Mouse (Mus musculus): ENCODE measurements around the gene Celf5.
A peak's percentile ranks its signal among the peaks of the same experiment; 100 is the strongest.

The Celf5 gene

GRCm38 (mm10) chr10:81474461-81474860, 8.0 kb downstream of the Celf5 start:
- no peak for ATAC-seq (ENCODE audit: low TSS enrichment)

DNA sequence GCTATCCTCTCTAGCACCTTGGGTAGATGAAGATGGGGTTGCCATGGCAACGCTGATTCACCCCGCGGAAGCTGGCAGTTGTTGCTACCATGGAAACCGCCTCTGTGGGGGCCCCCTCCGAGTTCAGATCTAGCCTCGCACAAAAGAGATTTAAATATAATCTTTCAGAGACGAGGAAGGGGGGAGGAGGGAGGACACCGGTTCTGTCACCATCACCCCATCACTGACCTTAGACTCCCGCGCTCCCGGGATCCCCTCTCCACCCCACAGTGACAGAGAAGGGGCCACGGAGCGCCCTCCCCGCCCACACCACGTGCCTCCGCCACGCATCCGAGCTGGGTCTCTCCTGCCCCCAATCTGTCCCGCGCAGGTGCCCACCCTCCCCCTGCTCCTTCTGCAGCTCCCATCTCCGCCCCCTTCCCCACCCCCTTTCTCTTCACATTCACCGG, 9.5 kb downstream of the Celf5 start:
- ATAC-seq (ENCODE audit: low TSS enrichment): peak; percentile 44

- no peak for ATAC-seq (ENCODE audit: low TSS enrichment)
Observed at GRCm38 (mm10) chr10:81472403-81473002, 10.0 kb downstream of the Celf5 start.

- ATAC-seq (ENCODE audit: low TSS enrichment): peak; percentile 19; the same call in 1 of the 2 replicates
Observed at GRCm38 (mm10) chr10:81470454-81470853, 12.1 kb downstream of the Celf5 start.

DNA sequence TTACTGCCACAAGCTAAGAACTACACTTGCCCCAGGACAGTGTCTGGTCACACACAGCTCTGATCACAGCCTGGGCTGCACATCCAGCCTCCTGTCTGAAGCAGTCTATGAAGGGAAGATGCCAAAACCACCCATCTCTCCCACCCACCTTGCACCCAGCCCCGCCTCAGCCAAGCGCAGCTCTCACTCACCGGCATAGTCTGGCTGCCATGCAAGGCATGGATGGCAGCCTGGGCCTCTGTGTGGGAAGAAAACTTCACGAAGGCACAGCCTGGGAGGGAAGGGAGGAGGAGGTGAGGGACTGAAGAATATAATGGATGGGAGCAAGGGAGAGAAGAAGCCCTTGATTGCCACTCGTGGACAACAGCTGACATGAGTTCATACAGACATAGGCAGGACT, 13.3 kb downstream of the Celf5 start:
- ATAC-seq (ENCODE audit: low TSS enrichment): peak; percentile 62

DNA sequence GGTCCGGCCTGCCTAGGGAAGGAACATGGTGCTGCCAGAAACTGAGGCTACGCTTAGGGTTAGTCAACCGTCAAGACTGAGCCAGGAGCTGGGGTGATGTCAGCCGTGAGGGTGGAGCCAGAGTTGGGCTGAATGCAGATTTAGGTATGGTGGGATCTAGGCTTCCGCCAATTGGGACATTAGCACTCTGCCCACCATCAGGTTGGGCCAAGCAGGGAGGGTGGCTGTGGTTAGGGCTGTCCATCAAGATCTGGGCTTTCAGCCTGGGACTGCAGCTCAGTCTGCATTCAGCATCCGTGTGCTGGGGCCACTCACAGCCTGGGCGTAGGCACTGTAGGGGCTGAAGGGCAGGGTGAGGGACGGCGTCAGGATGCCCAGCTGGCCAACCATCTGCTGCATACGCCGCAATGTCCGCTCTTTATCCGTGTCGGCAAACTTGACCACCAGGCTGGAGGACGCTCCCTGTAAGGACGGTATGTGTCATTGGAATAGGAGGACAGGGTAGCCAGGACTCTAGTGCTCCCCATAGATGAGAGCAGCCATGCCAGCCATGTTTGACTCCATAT, 14.8 kb downstream of the Celf5 start:
- peak; percentile 9 for ATAC-seq (ENCODE audit: low TSS enrichment)

- no peak for ATAC-seq (ENCODE audit: low TSS enrichment)
Observed at GRCm38 (mm10) chr10:81466881-81467280, 15.6 kb downstream of the Celf5 start.

- no peak for ATAC-seq (ENCODE audit: low TSS enrichment)
Observed at GRCm38 (mm10) chr10:81466066-81466465, 16.4 kb downstream of the Celf5 start.

- no peak for ATAC-seq (ENCODE audit: low TSS enrichment)
Observed at GRCm38 (mm10) chr10:81465265-81465645, 17.3 kb downstream of the Celf5 start.

- ATAC-seq (ENCODE audit: low TSS enrichment): no peak
Observed at GRCm38 (mm10) chr10:81464405-81465264, 17.9 kb downstream of the Celf5 start.

- ATAC-seq (ENCODE audit: low TSS enrichment): no peak
Observed at GRCm38 (mm10) chr10:81463531-81463930, 19.0 kb downstream of the Celf5 start.

DNA sequence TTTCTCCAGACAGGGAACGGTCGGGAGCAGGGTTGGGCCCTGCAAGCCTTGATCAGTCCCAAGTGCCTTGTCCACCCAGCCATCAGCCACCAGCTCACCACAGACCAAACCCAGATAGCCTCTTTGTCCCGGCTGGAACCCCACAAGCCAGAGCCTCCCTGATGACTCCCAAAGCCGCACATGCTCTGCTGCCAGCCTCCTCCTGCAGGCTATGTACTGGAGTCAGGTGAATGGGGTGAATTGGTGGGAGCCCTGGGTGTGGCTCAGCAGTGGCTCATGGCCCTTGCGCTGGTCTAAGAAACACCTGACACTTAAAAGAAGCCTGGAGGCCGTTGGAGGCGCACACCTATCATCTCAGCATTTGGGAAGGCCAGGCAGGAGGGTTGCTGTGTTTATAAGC, 19.6 kb downstream of the Celf5 start:
- no peak for ATAC-seq (ENCODE audit: low TSS enrichment)

GRCm38 (mm10) chr10:81462415-81462804, 20.1 kb downstream of the Celf5 start:
- ATAC-seq (ENCODE audit: low TSS enrichment): no peak

DNA sequence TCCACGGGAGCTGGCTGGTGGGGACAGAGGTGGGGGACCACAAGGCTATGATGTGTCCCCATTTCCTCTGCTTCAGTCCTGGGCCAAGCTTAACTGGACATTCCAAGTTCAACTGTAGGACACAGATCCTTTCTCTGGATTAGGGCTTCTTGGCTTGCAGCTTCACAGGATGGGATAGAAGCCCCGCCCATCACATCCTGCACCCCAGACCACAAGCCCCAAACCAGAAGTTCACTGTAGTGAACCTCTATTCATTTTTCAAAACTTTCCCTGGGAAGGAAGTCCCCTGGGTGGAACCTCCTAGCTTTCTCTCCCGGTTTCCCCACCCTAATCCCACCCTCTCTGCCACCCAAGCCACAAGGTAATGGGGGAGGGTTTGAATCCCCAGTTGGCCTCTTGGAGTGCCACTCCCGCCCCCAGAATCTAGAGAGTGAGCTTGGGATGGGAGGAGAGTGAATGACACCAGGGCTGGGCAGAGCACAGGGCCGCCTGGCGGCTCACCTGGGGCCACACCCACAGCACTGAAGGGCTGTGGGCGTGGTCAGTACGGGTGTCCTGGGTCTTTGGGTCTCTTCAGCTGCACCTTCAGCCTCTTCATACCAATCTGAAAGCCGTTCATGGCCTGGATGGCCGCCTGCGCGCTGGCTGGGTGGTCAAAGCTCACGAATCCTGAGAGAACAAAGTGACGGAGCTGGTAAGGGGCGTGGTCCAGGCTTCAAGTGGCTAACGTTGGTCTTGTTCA, 20.7 kb downstream of the Celf5 start:
- no peak for ATAC-seq (ENCODE audit: low TSS enrichment)

DNA sequence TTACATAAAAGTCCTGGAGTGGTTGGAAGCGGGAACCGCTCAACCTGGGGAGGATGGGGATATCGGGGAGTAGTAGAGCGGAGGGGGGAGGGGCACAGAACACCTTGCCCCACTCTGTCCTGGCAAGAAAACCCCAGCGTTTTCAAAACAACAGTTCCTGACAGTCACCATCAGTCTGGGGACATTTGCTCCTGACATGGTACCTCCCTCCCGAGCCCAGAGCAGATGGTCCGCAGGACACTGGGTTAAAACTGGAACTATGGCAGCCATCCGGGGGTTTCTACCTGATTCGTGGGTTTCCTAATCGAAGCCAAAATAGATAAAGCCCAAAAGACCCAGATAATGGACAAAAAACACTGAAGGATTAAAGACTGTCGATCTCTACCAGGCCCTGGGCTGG, 21.6 kb downstream of the Celf5 start:
- ATAC-seq (ENCODE audit: low TSS enrichment): no peak

GRCm38 (mm10) chr10:81460471-81460870, 22.0 kb downstream of the Celf5 start:
- ATAC-seq (ENCODE audit: low TSS enrichment): no peak

GRCm38 (mm10) chr10:81459399-81459798, 23.1 kb downstream of the Celf5 start:
- no peak for ATAC-seq (ENCODE audit: low TSS enrichment)

DNA sequence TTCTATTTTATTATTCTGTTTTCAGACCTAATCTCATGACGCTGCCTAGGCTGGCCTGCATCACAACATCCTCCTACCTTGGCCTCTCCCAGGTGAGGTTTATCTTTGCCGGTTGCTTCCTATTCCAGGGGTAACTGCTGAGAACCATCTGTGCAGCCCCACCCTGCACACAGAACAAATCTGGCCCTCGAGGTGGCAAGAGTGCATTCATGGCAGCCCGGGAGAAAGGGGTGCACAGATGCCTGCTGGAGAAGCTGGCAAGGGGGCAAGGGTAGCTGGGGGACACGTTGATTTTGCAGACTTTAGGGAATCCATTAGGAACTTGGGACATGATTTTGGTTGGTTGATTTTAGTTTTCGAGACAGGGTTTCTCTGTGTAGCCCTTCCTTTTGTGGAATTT, 24.2 kb downstream of the Celf5 start:
- ATAC-seq (ENCODE audit: low TSS enrichment): no peak

DNA sequence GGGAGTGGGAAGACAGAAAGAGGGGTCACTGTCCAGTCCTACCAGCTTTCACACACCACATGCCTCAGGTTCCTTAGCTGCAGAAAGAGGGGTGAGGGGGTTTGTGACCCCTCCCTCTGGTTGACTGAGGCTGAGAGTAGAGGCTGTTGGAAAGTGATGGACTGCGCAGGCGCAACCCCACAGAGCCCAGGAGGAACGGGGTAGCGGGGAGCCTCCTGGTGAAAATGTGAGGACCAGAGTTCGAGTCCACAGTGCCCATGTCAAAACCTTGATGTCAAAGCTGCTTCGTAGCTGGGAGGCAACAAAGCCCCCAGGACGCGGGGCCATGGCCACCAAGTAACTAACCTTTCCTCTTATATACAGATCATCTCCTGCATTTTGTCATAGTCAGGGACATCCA, 24.9 kb downstream of the Celf5 start:
- no peak for ATAC-seq (ENCODE audit: low TSS enrichment)

DNA sequence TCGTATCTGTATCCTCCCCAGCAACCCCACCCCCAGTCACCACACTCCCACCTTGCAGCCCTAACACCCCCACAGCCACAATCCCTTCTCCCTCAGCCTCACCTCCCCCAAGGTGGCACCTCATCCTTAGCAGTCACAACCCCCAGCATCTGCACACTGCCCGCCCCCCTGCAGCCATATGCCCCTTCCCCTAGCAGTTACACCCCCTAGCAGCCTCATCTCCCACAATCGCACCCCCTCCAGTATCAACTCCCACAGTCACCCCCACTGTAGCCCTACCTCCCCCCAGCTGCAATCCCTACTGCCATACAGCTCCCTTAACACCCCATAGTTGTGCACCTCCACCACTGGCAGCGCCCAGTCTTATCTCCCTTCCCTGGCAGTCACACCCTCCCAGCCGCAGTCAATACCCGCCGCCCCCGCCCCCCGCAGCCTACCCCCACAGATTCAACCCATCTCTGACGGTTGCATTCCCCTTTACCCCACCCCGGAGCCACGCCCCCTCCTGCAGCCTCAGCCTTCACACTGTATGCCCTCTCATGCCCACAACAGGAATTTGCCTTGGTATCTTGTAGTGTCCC, 25.4 kb downstream of the Celf5 start:
- ATAC-seq (ENCODE audit: low TSS enrichment): no peak

- no peak for ATAC-seq (ENCODE audit: low TSS enrichment)
Observed at GRCm38 (mm10) chr10:81455181-81455895, 27.2 kb downstream of the Celf5 start, which contains the start of gene Nfic. Gene Nfic, minus strand, starts transcription at chr10:81455635.

Data from frontal cortex, adult (tissue).